Mouse (Mus musculus) thymus, postnatal 0 days (tissue): ENCODE measurements around the gene Gprasp2. TPM values are rescaled to one million over a fixed set of nuclear protein-coding genes. Genes with fewer than 3 reads are reported as not detected.

Experiments used
- polyA plus RNA-seq: library from polyadenylated mRNA; unstranded; fragments of >200 nt; fragmentation: Nextera tagmentation; extraction: Ambion mirVana; gene quantifications from 2 replicates; pipeline ENCODE4 v1.2.1, GENCODE M21; 2015

Gene Gprasp2
- polyA plus RNA-seq, 1 experiment from 2014 or later, result 6.6 TPM

Other genes with a start within 250 kb of the Gprasp2 start
- gene Nxf7, start 240.3 kb upstream of the Gprasp2 start, polyA plus RNA-seq, result 0.05 and 0.34 TPM in 2 replicates
- not detected in 2 replicates for gene Prame, start 211.3 kb upstream of the Gprasp2 start, polyA plus RNA-seq
- 0.06 TPM in 1 of 2 replicates, not detected in the other for gene Tcp11x2, start 145.2 kb upstream of the Gprasp2 start, polyA plus RNA-seq
- gene Tmsb15a, start 113.8 kb upstream of the Gprasp2 start, polyA plus RNA-seq, result 0.82 and 1.3 TPM in 2 replicates
- gene Armcx5, start 96.3 kb upstream of the Gprasp2 start, polyA plus RNA-seq, result 9.5 and 12.2 TPM in 2 replicates
- gene Gprasp1, start 96.3 kb upstream of the Gprasp2 start, polyA plus RNA-seq, result 18.9 and 20.8 TPM in 2 replicates
- gene Bhlhb9, start 41.4 kb upstream of the Gprasp2 start, polyA plus RNA-seq, result 55.0 and 55.1 TPM in 2 replicates
- gene Arxes2, start 154.8 kb downstream of the Gprasp2 start, polyA plus RNA-seq, result 16.2 and 18.6 TPM in 2 replicates
- gene Arxes1, start 194.3 kb downstream of the Gprasp2 start, polyA plus RNA-seq, result 2.6 and 2.7 TPM in 2 replicates
- gene Bex2, start 229.2 kb downstream of the Gprasp2 start, polyA plus RNA-seq, result 29.3 and 31.8 TPM in 2 replicates
- 0.05 TPM in 1 of 2 replicates, not detected in the other for gene Nxf3, start 246.2 kb downstream of the Gprasp2 start, polyA plus RNA-seq